Mouse (Mus musculus): ENCODE data around the gene Col15a1. TPM values are rescaled to one million over a fixed set of nuclear protein-coding genes. Genes with fewer than 3 reads are reported as not detected.

Col15a1 gene
- polyA plus RNA-seq, 1 experiment from 2014 or later, result 3.4 TPM

DNA sequence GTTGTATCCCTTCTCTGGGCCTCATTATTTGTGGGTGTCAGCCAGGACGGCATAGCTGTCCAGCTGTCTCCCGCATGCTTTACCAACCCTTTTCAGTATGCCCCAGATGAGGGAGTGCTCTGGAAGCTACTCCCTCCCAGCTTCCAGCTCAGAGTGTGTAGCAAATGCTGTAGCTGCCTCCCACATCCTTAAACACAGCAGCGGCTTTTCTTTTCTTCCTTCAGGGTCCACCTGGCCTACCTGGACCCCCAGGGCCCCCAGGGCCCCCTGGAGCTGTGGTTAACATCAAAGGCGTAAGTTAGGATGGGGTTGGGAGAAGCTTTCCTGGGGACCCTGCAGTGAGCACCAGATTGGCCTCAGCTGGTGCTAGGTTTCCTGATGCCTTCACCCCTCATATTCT, 85.0 kb downstream of the Col15a1 start:
- no peak for ATAC-seq (ENCODE audit: low FRiP score, low read depth)
- WGBS, result 53% methylated on average over 4 of the region's 4 CpGs
- H3K36me3 ChIP-seq, result no peaks in the 10 kb centered on the region
- H3K4me3 ChIP-seq, result no peak overlapping the region
- H3K9me3 ChIP-seq, result no peaks in the 10 kb centered on the region
- H3K9ac ChIP-seq (replicated peaks), result no peak overlapping the region
- no peaks in the 10 kb centered on the region for H3K27me3 ChIP-seq
- peaks cover 6% of the 10 kb centered on the region; the same call in 1 of the 2 replicates for H3K4me1 ChIP-seq
- no peak overlapping the region for H3K27ac ChIP-seq (replicated peaks)
- no peak overlapping the region for H3K4me2 ChIP-seq (replicated peaks)

- Histone ChIP-seq H3K4me3 (no peak overlapping the region), H3K4me2 (replicated peaks) (no peak overlapping the region), H3K36me3 (no peaks in the 10 kb centered on the region), H3K27me3 (no peaks in the 10 kb centered on the region), H3K27ac (replicated peaks) (no peak overlapping the region), H3K4me1 (peaks cover 6% of the 10 kb centered on the region; the same call in 1 of the 2 replicates), H3K9me3 (peaks cover 6% of the 10 kb centered on the region; the same call in 1 of the 2 replicates), H3K9ac (replicated peaks) (no peak overlapping the region)
- no peak for ATAC-seq (ENCODE audit: low FRiP score, low read depth)
- WGBS, result 74% methylated on average over 16 of the region's 16 CpGs
These were observed 86.0 kb downstream of the Col15a1 start for GRCm38 (mm10) chr4:47293771-47294543.

GRCm38 (mm10) chr4:47294544-47295070, 86.6 kb downstream of the Col15a1 start:
- H3K4me3 ChIP-seq, result no peak overlapping the region
- H3K4me2 ChIP-seq (replicated peaks), result no peak overlapping the region
- no peaks in the 10 kb centered on the region for H3K27me3 ChIP-seq
- H3K9me3 ChIP-seq, result peaks cover 7% of the 10 kb centered on the region; the same call in 1 of the 2 replicates
- no peak overlapping the region for H3K27ac ChIP-seq (replicated peaks)
- 88% methylated on average over 7 of the region's 7 CpGs for WGBS
- ATAC-seq (ENCODE audit: low FRiP score, low read depth), result no peak
- no peaks in the 10 kb centered on the region for H3K36me3 ChIP-seq
- peaks cover 6% of the 10 kb centered on the region; the same call in 1 of the 2 replicates for H3K4me1 ChIP-seq
- H3K9ac ChIP-seq (replicated peaks), result no peak overlapping the region

- ATAC-seq (ENCODE audit: low FRiP score, low read depth), result no peak
- Histone ChIP-seq H3K27ac (replicated peaks) (no peak overlapping the region), H3K9ac (replicated peaks) (no peak overlapping the region), H3K4me2 (replicated peaks) (no peak overlapping the region), H3K4me1 (peaks cover 6% of the 10 kb centered on the region; the same call in 1 of the 2 replicates), H3K9me3 (peaks cover 7% of the 10 kb centered on the region; the same call in 1 of the 2 replicates), H3K27me3 (no peaks in the 10 kb centered on the region), H3K4me3 (no peak overlapping the region), H3K36me3 (no peaks in the 10 kb centered on the region)
- 59% methylated on average over 3 of the region's 3 CpGs for WGBS
These were observed 87.6 kb downstream of the Col15a1 start for GRCm38 (mm10) chr4:47295547-47295946.

- Histone ChIP-seq H3K36me3 (no peaks in the 10 kb centered on the region), H3K27me3 (no peaks in the 10 kb centered on the region), H3K9ac (replicated peaks) (no peak overlapping the region), H3K4me3 (no peak overlapping the region), H3K27ac (replicated peaks) (no peak overlapping the region), H3K4me1 (no peaks in the 10 kb centered on the region), H3K9me3 (peaks cover 7% of the 10 kb centered on the region; the same call in 1 of the 2 replicates), H3K4me2 (replicated peaks) (no peak overlapping the region)
- 90% methylated on average over 2 of the region's 2 CpGs for WGBS
- no peak for ATAC-seq (ENCODE audit: low FRiP score, low read depth)
These were observed 92.7 kb downstream of the Col15a1 start for GRCm38 (mm10) chr4:47300701-47301100.

DNA sequence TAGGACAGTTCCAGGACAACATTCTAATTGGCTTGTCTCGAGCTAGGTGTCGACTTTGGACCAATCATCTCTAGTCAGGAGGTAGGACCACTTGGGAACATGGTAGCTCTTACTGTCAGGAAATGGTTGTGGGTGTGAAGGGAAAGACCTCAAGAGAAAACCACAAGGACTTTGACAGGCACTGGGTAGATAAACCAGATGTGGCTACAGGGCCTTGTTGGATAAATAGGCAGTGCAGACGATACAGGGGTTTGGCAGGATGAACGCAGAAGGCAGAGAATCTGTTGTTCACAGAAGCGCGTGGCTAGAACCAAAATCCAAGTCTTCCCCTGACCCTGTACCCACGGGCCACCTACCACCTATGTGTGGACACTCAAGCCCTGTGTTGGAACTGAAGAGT, 94.6 kb downstream of the Col15a1 start:
- Histone ChIP-seq H3K9me3 (peaks cover 7% of the 10 kb centered on the region; the same call in 1 of the 2 replicates), H3K4me2 (replicated peaks) (no peak overlapping the region), H3K4me3 (no peak overlapping the region), H3K36me3 (no peaks in the 10 kb centered on the region), H3K4me1 (no peaks in the 10 kb centered on the region), H3K9ac (replicated peaks) (no peak overlapping the region), H3K27me3 (no peaks in the 10 kb centered on the region), H3K27ac (replicated peaks) (no peak overlapping the region)
- ATAC-seq (ENCODE audit: low FRiP score, low read depth), result no peak
- WGBS, result 91% methylated on average over 7 of the region's 7 CpGs

DNA sequence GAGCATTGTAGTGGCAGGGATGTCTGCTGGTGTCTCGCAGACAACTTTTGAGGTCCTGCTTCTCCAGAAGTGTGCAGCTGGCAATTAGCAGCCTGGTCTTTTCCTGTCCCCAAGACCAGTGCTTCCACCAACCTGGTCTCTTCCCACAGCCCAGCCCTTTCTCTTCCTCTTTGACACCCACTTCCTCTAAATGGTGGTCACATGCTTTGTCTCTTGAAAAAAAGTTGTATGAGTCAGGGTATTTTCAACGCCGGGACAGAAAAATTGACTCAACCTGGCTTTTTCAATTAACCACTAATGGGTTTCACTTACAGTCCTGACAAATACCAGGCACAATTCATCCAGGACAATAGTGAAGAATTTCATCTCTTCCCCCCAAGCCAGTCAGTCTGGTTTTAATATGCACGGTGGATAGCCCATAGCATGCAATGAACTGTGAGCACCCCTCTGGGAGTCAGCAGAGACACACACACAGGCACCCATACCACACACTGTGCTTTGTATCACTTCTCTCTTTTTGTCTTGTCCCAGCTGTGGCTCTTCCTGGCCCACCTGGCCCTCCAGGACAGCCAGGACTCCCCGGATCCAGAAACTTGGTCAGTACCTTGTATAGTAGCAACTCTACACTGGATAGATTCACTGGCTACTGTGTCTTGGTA, 95.5 kb downstream of the Col15a1 start:
- H3K27ac ChIP-seq (replicated peaks), result no peak overlapping the region
- no peak for ATAC-seq (ENCODE audit: low FRiP score, low read depth)
- no peaks in the 10 kb centered on the region for H3K27me3 ChIP-seq
- no peaks in the 10 kb centered on the region for H3K36me3 ChIP-seq
- no peak overlapping the region for H3K9ac ChIP-seq (replicated peaks)
- H3K4me3 ChIP-seq, result no peak overlapping the region
- H3K9me3 ChIP-seq, result peaks cover 6% of the 10 kb centered on the region; the same call in 1 of the 2 replicates
- no peak overlapping the region for H3K4me2 ChIP-seq (replicated peaks)
- H3K4me1 ChIP-seq, result no peaks in the 10 kb centered on the region
- WGBS, result 82% methylated on average over 5 of the region's 5 CpGs

GRCm38 (mm10) chr4:47309886-47310625, 102.1 kb downstream of the Col15a1 start:
- Histone ChIP-seq H3K4me1 (no peaks in the 10 kb centered on the region), H3K36me3 (no peaks in the 10 kb centered on the region), H3K4me3 (no peak overlapping the region), H3K27ac (replicated peaks) (no peak overlapping the region), H3K9ac (replicated peaks) (no peak overlapping the region), H3K4me2 (replicated peaks) (no peak overlapping the region), H3K27me3 (no peaks in the 10 kb centered on the region), H3K9me3 (no peaks in the 10 kb centered on the region)
- ATAC-seq (ENCODE audit: low FRiP score, low read depth), result no peak
- WGBS, result 86% methylated on average over 12 of the region's 12 CpGs

GRCm38 (mm10) chr4:47310812-47311211, 102.9 kb downstream of the Col15a1 start:
- H3K36me3 ChIP-seq, result no peaks in the 10 kb centered on the region
- H3K9me3 ChIP-seq, result no peaks in the 10 kb centered on the region
- WGBS, result 87% methylated on average over 6 of the region's 6 CpGs
- no peak overlapping the region for H3K4me2 ChIP-seq (replicated peaks)
- no peak overlapping the region for H3K9ac ChIP-seq (replicated peaks)
- no peak overlapping the region for H3K27ac ChIP-seq (replicated peaks)
- no peak for ATAC-seq (ENCODE audit: low FRiP score, low read depth)
- no peak overlapping the region for H3K4me3 ChIP-seq
- H3K4me1 ChIP-seq, result no peaks in the 10 kb centered on the region
- no peaks in the 10 kb centered on the region for H3K27me3 ChIP-seq

GRCm38 (mm10) chr4:47311467-47311866, 103.5 kb downstream of the Col15a1 start:
- no peak overlapping the region for H3K27ac ChIP-seq (replicated peaks)
- H3K4me2 ChIP-seq (replicated peaks), result no peak overlapping the region
- H3K4me1 ChIP-seq, result no peaks in the 10 kb centered on the region
- 80% methylated on average over 6 of the region's 6 CpGs for WGBS
- no peaks in the 10 kb centered on the region for H3K9me3 ChIP-seq
- H3K27me3 ChIP-seq, result no peaks in the 10 kb centered on the region
- H3K9ac ChIP-seq (replicated peaks), result no peak overlapping the region
- no peaks in the 10 kb centered on the region for H3K36me3 ChIP-seq
- no peak overlapping the region for H3K4me3 ChIP-seq
- no peak for ATAC-seq (ENCODE audit: low FRiP score, low read depth)

DNA sequence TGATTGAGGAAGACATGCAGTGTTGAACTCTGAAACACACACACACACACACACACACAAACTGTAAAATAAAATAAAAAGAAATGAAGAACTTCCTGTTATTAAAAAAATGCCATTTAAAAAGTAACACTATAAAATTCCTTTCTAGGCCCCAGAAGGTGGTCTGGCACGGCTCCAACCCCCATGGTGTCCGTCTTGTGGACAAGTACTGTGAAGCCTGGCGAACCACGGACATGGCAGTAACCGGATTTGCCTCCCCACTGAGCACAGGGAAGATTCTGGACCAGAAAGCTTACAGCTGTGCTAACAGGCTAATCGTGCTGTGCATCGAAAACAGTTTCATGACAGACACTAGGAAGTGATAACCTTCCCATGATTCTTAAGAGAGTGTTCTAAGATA, 104.0 kb downstream of the Col15a1 start:
- 75% methylated on average over 7 of the region's 7 CpGs for WGBS
- Histone ChIP-seq H3K9me3 (no peaks in the 10 kb centered on the region), H3K27me3 (no peaks in the 10 kb centered on the region), H3K9ac (replicated peaks) (no peak overlapping the region), H3K4me3 (no peak overlapping the region), H3K4me2 (replicated peaks) (no peak overlapping the region), H3K4me1 (no peaks in the 10 kb centered on the region), H3K36me3 (no peaks in the 10 kb centered on the region), H3K27ac (replicated peaks) (no peak overlapping the region)
- no peak for ATAC-seq (ENCODE audit: low FRiP score, low read depth)

GRCm38 (mm10) chr4:47312676-47313075, 104.7 kb downstream of the Col15a1 start:
- Histone ChIP-seq H3K36me3 (no peaks in the 10 kb centered on the region), H3K27ac (replicated peaks) (no peak overlapping the region), H3K4me1 (no peaks in the 10 kb centered on the region), H3K4me2 (replicated peaks) (no peak overlapping the region), H3K9me3 (no peaks in the 10 kb centered on the region), H3K9ac (replicated peaks) (no peak overlapping the region), H3K27me3 (no peaks in the 10 kb centered on the region), H3K4me3 (no peak overlapping the region)
- 84% methylated on average over 14 of the region's 14 CpGs for whole genome bisulfite sequencing
- no peak for ATAC-seq (ENCODE audit: low FRiP score, low read depth)

Data from midbrain, embryonic 12.5 days (tissue).